9 mouse cellular contexts compared by ENCODE assay signal in genomic region chr12:71578912-71579311, GRCm38 (mm10).
A peak's percentile ranks its signal among the peaks of the same experiment; 100 is the strongest.
DNase-seq lines count a peak whose midpoint lies in the region; ATAC-seq lines count a peak whose summit lies in the region.
"Had no signal": no experiment of that assay in that cellular context is flagged by ENCODE, and none has a peak within 500 bp of the region (broad histone marks: within the 10 kb centered on the region; RNA-seq: fewer than 3 reads in every experiment).

No protein-coding gene starts in this region.

- peak; percentile 61; the same call in 1 of the 2 replicates for ATAC-seq in kidney, embryonic 14.5 days (ENCODE audit: low FRiP score, low TSS enrichment)
- peak; percentile 51 for ATAC-seq in neural tube, embryonic 15.5 days (ENCODE audit: low FRiP score)
- no peak for ATAC-seq in liver, embryonic 12.5 days

- H3K9ac ChIP-seq in kidney, embryonic 14.5 days (ENCODE audit: low read depth, low read length) = no peak overlapping the region
- no peak overlapping the region for H3K9ac ChIP-seq in neural tube, embryonic 15.5 days (replicated peaks)
- no peak overlapping the region for H3K9ac ChIP-seq in liver, embryonic 12.5 days
- H3K9ac ChIP-seq: liver, embryonic 15.5 days had no signal

- no peak overlapping the region for H3K4me3 ChIP-seq in kidney, embryonic 14.5 days (ENCODE audit: low read length)
- no peak overlapping the region for H3K4me3 ChIP-seq in neural tube, embryonic 15.5 days (replicated peaks)
- no peak overlapping the region for H3K4me3 ChIP-seq in liver, embryonic 12.5 days
- H3K4me3 ChIP-seq: liver, embryonic 15.5 days had no signal

- 23% methylated on average over 11 of the region's 11 CpGs for WGBS in kidney, embryonic 14.5 days
- 18% methylated on average over 11 of the region's 11 CpGs for WGBS in neural tube, embryonic 15.5 days
- WGBS in liver, embryonic 12.5 days (ENCODE audit: insufficient replicate concordance) = 53% methylated on average over 11 of the region's 11 CpGs

- H3K27me3 ChIP-seq in kidney, embryonic 14.5 days (ENCODE audit: control insufficient read depth, insufficient read depth, low read length) = no peaks in the 10 kb centered on the region
- no peaks in the 10 kb centered on the region for H3K27me3 ChIP-seq in neural tube, embryonic 15.5 days (replicated peaks)
- no peaks in the 10 kb centered on the region for H3K27me3 ChIP-seq in liver, embryonic 12.5 days (replicated peaks)
- H3K27me3 ChIP-seq: liver, embryonic 15.5 days had no signal

- H3K4me1 ChIP-seq in kidney, embryonic 14.5 days (ENCODE audit: control insufficient read depth, insufficient read depth, low read length) = peaks cover 20% of the 10 kb centered on the region
- peaks cover 29% of the 10 kb centered on the region for H3K4me1 ChIP-seq in neural tube, embryonic 15.5 days
- H3K4me1 ChIP-seq in liver, embryonic 12.5 days = peaks cover 6% of the 10 kb centered on the region; the same call in 1 of the 2 replicates
- H3K4me1 ChIP-seq: liver, embryonic 15.5 days had no signal

- peak; percentile 6 for DNase-seq in layer of hippocampus, adult 9-11 months
- no peak for DNase-seq in layer of hippocampus, adult 8-10 months (ENCODE audit: low spot score in 2 of 2)
- peak; percentile 31 for DNase-seq in embryo, embryonic 10.5 days (ENCODE audit: low spot score)
- no peak for DNase-seq in urinary bladder, postnatal 14 days (ENCODE audit: low spot score)
- no peak for DNase-seq in spleen, adult 12 weeks (ENCODE audit: low spot score)

- no peak overlapping the region for H3K4me2 ChIP-seq in kidney, embryonic 14.5 days (replicated peaks; ENCODE audit: low read depth, low read length)
- no peak overlapping the region for H3K4me2 ChIP-seq in neural tube, embryonic 15.5 days
- H3K4me2 ChIP-seq in liver, embryonic 12.5 days = no peak overlapping the region
- H3K4me2 ChIP-seq: liver, embryonic 15.5 days had no signal

- H3K36me3 ChIP-seq in kidney, embryonic 14.5 days (ENCODE audit: control insufficient read depth, insufficient read depth, low read length) = no peaks in the 10 kb centered on the region
- no peaks in the 10 kb centered on the region for H3K36me3 ChIP-seq in neural tube, embryonic 15.5 days
- no peaks in the 10 kb centered on the region for H3K36me3 ChIP-seq in liver, embryonic 12.5 days
- H3K36me3 ChIP-seq: liver, embryonic 15.5 days had no signal

- H3K27ac ChIP-seq in kidney, embryonic 14.5 days (ENCODE audit: low read depth, low read length) = no peak overlapping the region
- H3K27ac ChIP-seq in neural tube, embryonic 15.5 days (replicated peaks) = peak overlapping the region; percentile 48; the same call in 1 of the 2 replicates
- H3K27ac ChIP-seq in liver, embryonic 12.5 days = no peak overlapping the region
- H3K27ac ChIP-seq: liver, embryonic 15.5 days had no signal

- H3K9me3 ChIP-seq in kidney, embryonic 14.5 days (ENCODE audit: control insufficient read depth, low read length) = no peaks in the 10 kb centered on the region
- H3K9me3 ChIP-seq in neural tube, embryonic 15.5 days (replicated peaks) = no peaks in the 10 kb centered on the region
- no peaks in the 10 kb centered on the region for H3K9me3 ChIP-seq in liver, embryonic 12.5 days (replicated peaks)
- H3K9me3 ChIP-seq: liver, embryonic 15.5 days had no signal

Comparison
In these comparisons a context has a peak if more than half of its experiments do, and no peak if none do; other contexts are left out.
1. DNase-seq: peak in layer of hippocampus, adult 9-11 months (single experiment) and embryo, embryonic 10.5 days (single experiment); none in layer of hippocampus, adult 8-10 months (0 of 2), urinary bladder, postnatal 14 days (single experiment) and spleen, adult 12 weeks (single experiment).